Mouse (Mus musculus): Measurements from ENCODE around the gene Tecr. TPM values are rescaled to one million over a fixed set of nuclear protein-coding genes. Genes with fewer than 3 reads are reported as not detected.
A peak's percentile ranks its signal among the peaks of the same experiment; 100 is the strongest.
"Not testable (repeated sequence)": the region's sequence is repeated elsewhere in the genome, so short reads cannot be mapped to it uniquely, and the experiment has no call there.

The Tecr gene
- polyA plus RNA-seq, 1 experiment = 779 TPM

DNA sequence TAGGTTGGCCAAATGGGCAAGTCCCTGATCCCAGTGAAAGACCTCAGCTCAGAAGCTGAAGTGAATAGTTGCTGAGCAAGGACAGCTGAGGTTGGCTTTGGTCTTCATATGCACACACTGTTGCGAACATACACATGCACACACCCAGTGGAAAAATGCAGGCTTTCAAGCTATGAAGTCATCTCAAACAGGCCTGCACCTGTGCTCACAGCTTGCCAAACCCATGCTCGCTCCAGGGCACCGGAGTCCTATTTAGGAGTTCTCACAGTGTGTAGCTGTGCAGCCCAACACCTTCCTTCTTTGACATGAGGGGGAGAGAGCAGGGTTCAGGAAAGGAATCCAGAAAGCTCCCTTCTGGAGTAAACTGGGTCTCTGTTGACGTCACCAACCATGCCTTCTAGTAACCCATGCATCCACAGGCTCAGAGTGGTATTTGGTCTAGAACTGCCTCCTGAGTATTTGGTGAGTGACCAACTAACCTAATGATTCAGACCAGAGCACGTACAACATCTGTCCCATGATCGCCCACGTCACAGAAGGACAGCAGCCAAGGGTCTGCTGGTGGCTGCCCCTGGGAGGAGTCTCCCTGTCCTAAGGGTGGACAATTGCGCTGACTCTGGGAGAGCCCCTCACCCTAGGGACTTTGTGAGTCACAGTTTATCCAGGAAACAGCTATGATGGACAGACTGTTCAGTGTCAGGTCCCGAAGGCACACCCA is 12.0 kb upstream of the Tecr start:
- DNase-seq (ENCODE audit: extremely low spot score in 1 of 2, low spot score in 1 of 2) = no peak

DNA sequence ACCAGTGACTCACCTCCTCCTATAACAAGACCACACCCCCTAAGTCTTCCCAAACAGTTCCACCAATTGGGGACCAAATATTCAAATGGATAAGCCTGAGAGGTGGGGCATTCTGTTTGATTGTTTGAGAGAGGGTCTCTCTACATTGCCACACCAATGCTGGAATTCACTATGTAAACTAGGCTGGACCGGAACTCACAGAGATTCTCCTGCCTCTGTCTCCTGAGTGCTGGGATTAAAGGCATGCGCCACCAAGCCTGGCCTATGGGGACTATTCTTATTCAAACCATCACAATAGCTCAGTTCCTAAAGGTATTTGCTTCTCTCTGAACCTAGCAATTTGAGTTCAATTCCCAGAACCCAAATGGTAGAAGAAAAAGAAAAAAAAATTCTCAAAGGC is 10.8 kb upstream of the Tecr start:
- DNase-seq (ENCODE audit: extremely low spot score in 1 of 2, low spot score in 1 of 2) = no peak

DNA sequence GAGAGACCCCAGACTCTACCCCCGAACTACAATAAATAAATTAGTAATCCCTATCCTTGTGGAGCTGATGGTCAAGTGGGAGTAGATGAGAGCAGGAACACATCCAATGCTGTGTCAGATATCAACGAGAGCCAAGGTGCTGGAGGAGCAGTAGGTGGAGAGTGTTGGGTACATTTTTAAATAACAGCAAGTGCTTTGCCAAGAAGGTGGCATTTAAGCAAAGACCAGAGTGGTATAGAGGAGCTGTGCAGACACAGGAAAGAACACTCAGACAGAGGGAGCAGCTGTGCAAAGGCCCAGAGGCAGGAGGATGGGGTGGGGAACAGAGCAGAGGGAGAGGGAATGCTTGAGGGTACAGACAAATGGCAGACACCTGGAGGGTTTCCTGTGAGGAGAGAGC is 9.3 kb upstream of the Tecr start:
- DNase-seq (ENCODE audit: extremely low spot score in 1 of 2, low spot score in 1 of 2) = peak; percentile 68 to 70

DNA sequence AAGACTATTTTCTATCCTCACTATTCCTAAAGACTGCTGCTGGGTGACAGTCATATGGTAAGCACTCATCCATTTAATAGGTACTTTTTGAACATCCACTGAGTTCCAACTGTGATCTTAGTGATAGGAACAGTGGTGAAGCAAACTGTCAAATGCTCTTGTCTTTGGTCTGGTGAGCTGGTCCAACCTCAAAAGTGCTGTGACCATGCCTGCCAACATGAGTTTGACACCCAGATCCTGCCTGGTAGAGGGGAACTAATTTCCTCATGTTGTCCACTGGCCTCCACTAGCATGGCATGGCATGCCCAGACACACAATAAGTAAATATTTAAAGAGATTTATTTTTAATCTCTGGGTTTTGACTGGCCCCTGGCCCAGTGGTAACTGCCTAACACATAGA is 8.9 kb upstream of the Tecr start:
- no peak for DNase-seq (ENCODE audit: extremely low spot score in 1 of 2, low spot score in 1 of 2)

DNA sequence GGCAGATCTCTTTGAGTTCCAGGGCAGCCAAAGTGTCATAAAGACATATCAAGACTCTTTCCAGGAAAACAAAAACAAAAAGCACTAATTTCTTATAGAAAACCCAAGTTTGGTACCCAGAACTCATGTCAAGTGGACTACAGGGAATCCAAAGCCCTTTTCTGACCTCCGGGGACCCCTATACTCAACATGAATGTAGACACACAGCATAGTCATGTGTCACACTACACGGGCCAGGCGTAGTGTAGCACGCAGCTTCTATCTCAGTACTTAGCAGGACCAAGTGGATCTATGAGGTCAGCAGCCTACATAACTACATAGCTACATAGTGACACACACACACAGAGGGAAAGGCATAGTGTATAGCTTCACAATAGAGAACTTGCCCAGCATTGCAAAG is 5.9 kb upstream of the Tecr start:
- DNase-seq (ENCODE audit: extremely low spot score in 1 of 2, low spot score in 1 of 2) = no peak

DNA sequence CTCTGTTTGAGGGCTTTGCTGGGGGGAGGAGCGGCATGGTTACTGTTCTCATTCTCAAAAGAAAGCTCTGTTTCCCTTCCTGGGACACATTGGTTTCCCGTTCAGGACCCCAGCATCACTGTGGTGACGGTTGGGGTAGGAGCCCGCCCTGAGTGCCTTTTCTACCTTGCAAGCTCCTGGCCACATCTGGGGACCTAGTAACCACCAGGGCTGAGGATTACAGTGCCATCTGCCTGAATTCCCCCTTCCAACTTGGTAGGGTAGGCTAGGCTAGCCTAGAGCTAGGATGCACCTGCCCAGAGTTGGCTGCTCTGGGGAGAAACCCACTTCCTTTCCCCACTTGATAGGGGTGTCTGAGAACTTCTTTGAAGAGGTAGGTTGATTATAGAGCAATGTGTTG is 4.2 kb upstream of the Tecr start:
- DNase-seq (ENCODE audit: extremely low spot score in 1 of 2, low spot score in 1 of 2) = no peak

DNA sequence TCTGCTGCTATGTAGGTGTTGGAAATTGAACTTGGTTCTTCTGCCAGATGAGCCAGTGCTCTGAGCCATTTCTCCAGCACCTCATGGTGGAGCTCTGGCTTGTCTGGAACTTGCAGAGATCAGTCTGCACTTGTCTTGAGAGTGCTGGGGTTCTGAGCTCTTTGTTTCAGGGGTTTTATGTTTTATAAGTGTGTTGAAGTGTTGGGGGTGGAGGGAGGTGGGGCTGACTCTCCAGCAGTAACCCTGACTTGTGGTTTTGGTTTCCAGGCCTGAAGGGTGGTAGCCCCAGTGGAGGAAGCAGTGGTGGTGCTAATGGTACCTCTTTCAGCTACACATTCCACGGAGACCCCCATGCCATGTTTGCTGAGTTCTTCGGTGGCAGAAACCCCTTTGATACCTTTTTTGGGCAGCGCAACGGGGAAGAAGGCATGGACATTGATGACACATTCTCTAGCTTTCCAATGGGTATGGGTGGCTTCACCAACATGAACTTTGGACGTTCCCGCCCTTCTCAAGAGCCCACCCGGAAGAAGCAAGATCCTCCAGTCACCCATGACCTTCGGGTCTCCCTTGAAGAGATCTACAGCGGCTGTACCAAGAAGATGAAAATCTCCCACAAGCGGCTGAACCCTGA is 1.9 kb upstream of the Tecr start:
- DNase-seq (ENCODE audit: extremely low spot score in 1 of 2, low spot score in 1 of 2) = no peak

DNA sequence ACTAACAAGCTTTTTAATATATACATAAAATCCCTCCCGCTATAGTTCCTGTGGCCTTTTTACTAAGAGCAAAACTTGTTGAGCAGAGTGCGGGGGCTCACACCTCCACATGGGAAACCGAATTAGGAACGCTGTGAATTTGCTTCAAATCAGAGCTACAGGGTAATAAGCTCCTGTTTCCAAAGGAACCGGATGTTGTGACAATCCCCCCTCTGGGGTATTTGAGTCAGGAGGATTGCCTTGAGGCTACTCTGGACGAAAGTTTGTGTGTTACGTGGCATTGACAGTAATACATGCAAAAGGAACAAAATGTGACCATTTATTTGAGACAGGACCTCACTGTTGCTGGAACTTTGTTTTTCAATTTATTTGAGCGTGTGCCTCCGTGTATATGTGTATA is 1.3 kb upstream of the Tecr start:
- no peak for DNase-seq (ENCODE audit: extremely low spot score in 1 of 2, low spot score in 1 of 2)

DNA sequence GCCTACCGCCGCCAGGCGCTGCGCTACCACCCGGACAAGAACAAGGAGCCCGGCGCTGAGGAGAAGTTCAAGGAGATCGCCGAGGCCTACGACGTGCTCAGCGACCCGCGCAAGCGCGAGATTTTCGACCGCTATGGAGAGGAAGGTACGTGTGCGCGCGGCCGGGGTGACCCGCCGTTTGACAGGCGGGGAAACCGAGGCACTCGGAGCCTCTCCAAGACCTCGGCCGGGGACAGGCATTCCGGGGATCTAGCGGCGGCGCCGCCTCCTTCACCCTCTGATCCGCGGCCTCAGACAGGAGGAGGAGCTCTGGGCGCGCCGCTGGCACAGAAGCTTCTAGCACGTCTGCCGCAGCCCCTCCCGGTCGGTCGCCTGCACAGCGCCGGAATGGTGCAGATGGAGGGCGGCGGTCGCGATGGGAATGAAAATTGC is 643 bp upstream of the Tecr start:
- DNase-seq (ENCODE audit: extremely low spot score in 1 of 2, low spot score in 1 of 2) = peak in 1 of 2 experiments; percentile 80

DNA sequence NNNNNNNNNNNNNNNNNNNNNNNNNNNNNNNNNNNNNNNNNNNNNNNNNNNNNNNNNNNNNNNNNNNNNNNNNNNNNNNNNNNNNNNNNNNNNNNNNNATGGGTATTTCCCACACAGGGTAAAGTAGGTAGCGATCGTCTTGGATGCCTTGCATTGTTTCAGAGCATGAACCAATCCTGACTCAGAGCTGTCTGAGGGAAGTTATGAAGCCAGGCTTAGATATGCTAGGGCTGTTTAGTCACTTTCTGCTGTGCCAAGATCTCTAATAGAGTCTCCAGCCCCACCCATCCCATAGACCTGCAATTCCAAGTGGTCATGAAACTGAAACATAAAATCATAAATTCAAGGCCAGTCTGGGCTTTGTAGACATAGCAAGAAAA is 5.1 kb downstream of the Tecr start:
- no peak for DNase-seq (ENCODE audit: extremely low spot score in 1 of 2, low spot score in 1 of 2)

DNA sequence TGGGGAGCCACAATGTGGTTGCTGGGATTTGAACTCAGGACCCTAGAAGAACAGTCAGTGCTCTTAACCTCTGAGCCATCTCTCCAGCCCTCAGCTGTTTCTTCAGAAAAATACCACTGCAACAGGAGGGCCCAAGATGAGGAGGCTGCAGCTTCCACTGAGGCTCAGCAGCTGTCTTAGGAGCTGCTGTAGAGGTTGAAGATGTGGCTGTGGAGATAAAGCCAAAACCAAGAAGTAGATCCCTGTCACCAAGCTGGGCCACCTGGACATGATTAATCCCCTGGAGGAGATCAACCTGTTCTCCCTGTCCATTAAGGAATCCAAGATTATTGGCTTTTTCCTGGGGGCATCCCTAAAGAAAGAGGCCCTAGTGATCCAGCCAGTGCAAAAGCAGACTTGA is 8.0 kb downstream of the Tecr start:
- no peak for DNase-seq (ENCODE audit: extremely low spot score in 1 of 2, low spot score in 1 of 2)

DNA sequence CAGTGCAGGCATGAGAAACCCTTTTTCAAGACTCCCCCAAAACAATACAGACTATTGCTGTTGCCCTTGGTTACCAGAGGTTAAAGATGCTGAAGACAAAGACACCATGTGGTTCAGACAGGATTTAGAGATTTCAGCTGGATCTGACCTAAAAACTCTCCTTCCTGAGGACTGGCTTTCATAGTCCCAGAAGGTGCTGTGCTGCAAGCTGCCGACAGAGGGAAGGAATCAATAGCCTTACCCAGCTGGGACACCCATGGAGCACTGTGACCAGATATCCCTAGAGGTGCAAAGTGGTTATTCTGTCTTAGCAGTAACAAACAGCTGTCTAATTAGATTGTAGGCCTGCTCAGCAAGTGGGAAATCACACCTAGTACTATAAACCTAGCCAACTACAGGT is 9.6 kb downstream of the Tecr start:
- no peak for DNase-seq (ENCODE audit: extremely low spot score in 1 of 2, low spot score in 1 of 2)

DNA sequence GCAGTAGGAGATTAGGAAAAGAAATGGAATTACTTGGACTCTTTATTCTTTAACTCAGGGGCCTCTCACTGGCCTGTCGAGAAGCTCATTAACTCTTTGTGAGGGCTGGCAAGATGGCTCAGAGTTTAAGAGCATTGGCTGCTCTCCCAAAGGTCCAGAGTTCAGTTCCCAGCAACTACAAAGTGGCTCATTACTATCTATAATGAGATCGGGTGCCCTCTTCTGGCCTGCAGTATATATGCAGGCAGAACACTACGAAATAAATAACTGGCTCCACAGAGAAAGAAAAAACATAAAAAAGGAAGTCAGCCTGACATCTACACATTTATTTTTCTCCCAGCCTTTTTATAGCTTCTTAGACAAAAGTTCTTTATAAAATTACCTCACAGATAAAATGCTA is 11.4 kb downstream of the Tecr start:
- no peak for DNase-seq (ENCODE audit: extremely low spot score in 1 of 2, low spot score in 1 of 2)

DNA sequence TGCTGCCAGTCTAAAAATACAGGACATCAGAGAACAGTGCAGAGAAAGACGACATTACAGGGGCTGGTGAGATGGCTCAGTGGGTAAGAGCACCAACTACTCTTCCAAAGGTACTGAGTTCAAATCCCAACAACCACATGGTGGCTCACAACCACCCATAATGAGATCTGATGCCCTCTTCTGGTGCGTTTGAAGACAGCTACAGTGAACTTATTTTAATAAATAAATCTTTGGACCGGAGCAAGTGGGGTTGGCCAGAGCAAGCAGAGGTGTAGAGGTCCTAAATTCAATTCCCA is 12.8 kb downstream of the Tecr start:
- DNase-seq (ENCODE audit: extremely low spot score in 1 of 2, low spot score in 1 of 2) = not testable (repeated sequence)

DNA sequence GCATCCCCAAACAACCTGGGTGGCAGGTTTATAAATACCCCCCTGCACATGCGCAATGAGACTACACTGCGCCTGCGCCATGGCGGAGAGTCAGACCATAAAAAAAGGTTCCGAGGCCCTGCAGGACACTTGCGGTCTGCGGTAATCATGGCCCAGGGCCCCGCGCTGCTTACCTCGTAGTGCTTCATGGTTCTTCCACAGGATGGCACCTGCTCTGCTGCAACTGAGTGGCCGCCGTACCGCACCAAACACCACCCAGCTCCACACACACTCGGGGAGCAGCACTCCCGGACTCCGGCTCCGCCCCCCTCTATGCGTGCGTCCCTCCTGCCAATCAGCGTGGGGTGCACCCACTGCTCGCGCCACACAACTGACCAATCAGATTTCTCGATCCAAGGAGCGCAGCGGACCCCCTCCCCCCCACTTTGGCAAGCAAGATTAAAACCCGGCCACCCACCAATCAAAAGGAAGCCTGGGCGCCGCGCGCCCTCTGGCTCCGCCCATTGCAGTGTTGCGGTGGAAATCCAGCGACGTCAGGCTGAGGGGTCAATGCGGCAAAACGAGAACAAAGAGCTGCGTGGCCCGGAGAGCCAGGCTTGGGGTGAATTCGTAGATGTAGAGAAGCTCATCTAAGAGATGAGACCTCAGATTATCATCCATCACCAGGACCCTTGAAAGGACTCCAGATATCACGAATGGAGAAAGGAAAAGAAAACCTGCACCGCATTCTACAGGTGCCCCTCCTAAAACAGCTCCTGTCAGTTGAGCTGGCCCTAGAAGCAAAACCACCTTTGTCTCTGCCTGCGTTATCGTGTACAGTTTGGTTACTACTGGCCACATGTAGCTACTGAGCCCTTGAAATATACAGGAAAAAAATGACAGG is 13.4 kb downstream of the Tecr start:
- DNase-seq (ENCODE audit: extremely low spot score in 1 of 2, low spot score in 1 of 2) = peak; percentile 97 to 98

DNA sequence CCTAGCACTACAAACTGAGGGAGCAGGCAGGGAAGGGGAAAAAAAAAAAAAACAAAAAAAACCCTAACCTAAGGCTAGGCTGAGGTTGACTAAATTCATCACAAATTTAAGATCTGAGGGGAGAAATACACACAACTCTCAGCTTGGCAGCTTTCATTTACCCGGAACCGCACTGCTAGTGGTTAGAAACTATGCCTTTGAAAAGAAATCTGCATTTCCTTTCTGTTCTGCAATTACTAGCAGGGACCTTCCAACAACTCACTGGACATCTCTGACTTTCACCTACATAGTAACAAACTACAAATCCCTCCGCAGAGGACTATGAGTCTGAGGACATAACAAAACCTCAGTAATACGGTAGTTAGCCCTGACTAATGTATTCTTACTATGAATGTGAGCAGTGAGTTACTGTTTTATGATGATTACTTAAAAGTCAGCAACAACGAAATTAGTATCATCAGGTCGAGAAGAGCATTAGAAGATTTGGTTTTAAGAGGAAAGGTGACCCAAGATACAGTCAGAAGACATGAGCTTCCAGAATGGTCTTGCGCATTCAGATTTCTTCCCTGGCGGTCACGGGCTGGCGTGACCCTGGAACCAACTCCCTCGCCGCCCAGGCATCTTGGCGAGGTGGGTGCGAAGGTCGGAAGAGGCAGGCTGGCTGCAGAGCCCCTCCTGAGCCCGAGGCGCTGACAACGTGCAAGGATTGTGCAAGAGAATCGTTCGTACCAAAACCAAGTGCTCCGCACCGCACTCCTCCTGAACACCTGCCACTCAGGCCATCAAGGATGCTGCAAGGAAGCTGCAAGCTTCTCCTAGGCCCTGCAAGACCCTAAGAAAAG is 14.2 kb downstream of the Tecr start:
- no peak for DNase-seq (ENCODE audit: extremely low spot score in 1 of 2, low spot score in 1 of 2)

DNA sequence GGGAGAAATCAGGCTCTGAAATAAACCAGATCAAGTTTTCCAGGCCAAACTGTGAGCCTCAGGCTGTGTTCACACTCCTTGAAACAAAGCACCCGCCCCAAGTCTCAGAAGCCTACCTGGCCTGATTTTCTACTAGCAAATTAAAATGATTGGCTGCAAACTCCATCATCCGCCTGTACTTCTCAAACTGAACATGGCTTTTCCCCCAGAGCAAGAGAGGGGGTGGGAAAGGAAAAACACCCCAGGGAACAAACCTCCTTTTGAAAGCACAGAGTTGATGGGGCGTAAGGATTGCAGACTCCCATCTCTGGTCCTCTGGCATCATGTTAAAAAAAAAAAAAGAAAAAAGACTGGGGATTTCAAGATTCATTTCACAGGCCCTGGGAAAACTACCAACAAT is 15.1 kb downstream of the Tecr start:
- no peak for DNase-seq (ENCODE audit: extremely low spot score in 1 of 2, low spot score in 1 of 2)

DNA sequence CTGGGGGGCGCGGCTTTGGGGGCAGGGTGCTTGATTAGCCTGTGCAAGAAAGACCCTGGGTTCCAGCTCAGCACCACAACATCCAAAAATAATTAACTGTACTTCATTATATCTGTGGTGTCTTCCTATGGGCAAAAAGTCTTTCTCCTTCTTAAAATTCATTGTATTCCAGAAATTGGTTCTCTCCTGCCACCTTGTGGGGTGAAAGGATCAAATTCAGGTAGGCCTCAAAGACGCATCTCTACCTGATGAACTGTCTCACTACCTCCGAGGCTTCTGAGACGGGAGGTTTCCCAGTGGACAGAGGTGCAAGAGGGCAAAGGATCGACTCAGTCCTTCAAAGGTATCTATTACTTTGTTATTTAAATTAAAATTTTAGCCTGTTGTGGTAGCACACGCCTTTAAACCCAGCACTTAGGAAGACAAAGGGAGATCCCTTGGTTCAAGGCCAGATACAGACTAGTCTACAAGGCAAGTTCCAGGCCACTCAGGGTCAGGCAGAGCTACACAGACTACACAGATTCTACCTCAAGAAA is 17.2 kb downstream of the Tecr start:
- no peak for DNase-seq (ENCODE audit: extremely low spot score in 1 of 2, low spot score in 1 of 2)

DNA sequence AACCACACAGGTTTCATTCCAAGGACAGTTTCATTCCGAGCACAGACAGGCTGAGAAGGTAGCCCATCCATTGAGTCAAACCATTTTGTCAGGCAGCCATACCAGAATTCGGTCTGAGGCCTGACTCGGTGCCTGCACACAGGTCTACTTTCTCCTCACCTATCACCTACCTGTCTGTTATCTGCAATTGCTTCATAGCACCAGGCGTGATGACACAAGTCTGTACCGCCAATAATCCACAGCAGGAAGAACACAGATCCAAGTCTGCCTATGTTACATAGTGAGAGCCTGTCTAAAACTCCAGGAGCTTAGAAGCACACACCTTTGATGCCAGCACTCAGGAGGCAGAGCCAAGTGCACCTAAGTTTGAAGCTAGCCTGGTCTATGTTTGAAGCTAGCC is 18.9 kb downstream of the Tecr start:
- no peak for DNase-seq (ENCODE audit: extremely low spot score in 1 of 2, low spot score in 1 of 2)

DNA sequence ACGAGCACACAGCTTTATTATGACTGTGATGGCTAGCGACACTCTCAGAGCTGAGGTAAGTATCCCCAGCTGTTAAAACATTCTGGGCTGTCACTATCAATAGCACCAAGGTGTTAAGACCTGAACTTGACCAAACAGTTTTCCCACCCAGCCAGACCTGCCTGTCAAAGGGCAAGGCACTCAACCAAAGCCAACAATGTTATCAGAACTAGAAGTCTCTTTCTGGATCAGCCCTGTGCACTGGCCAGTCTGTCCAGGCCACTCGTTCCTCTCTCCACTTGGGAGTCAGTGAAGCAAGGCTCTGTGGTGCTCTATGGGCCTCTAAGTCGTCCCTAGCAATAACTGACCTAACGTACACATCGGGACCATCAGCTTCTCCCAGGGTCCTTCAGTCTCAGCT is 20.1 kb downstream of the Tecr start:
- DNase-seq (ENCODE audit: extremely low spot score in 1 of 2, low spot score in 1 of 2) = no peak

DNA sequence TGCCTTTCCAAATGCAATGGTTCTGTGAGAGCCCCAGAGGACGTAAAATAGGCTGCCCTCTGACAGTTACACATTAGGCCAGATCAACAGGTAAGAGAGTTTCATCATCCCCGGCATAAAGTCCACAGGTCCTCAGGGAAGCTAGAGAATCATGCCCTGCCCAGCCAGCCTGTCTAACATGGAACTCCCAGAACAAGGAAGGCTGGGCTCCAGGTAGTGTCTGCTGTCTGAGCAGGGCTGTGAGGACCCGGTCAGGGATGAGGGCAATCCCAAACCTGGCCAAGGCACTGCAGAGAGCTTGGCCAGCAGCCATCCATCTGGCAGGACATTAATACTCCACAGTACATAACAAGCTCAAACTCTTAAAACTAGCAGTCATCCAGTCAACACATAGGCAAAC is 22.4 kb downstream of the Tecr start:
- DNase-seq (ENCODE audit: extremely low spot score in 1 of 2, low spot score in 1 of 2) = no peak

Data from frontal cortex, adult 2 months (tissue).